Mouse (Mus musculus) left cerebral cortex, adult 2 months (tissue): ENCODE measurements at regions not wholly inside any gene's neighbourhood (a gene's known extent, or its start where the extent isn't known, plus 50 kb on each side); places are given as distances from the start of the nearest gene placed in this dataset.
A peak's percentile ranks its signal among the peaks of the same experiment; 100 is the strongest.

ENCODE experiments used
- DNase-seq, 2 experiments: peaks; one replicate each; pipeline ENCODE4 v3.0.0; 2021 to 2022; ENCODE audit warnings: low spot score in 2 of 2, mixed read lengths in 1 of 2; ENCODE audit errors: extremely low spot score in 1 of 2
- H3K27ac ChIP-seq: fragments of 200-600 bp; 2 replicates; pipeline ENCODE4 v1.8.1; 2022
- H3K4me3 ChIP-seq: fragments of 200-600 bp; 2 replicates; pipeline ENCODE4 v1.8.1; 2022
- CTCF ChIP-seq: fragments of 200-600 bp; IDR thresholded peaks from 2 replicates; pipeline ENCODE4 v1.8.1; 2022; ENCODE audit warnings: antibody characterized with exemption, mild to moderate bottlenecking, moderate library complexity
- intact Hi-C: fragments of 180-260 bp; cut with DNase I; formaldehyde crosslinking; loops from one replicate; pipeline ENCODE4 v1.15.1; 2025

GRCm38 (mm10) chr12:25163541-25163940 is 66.6 kb upstream of the Id2 start:
- intact Hi-C loops: loop anchor here (5.0 kb wide), 1 partner anchor 79 kb away; no protein-coding TSS in a partner anchor
- H3K27ac ChIP-seq: no peak overlapping the region
- H3K4me3 ChIP-seq: no peak overlapping the region
- TF ChIP-seq CTCF: no peak
- no peak for DNase-seq

- no peak for DNase-seq
- no peak for TF ChIP-seq CTCF
- intact Hi-C loops: loop anchor here (5.0 kb wide), 1 partner anchor 79 kb away; no protein-coding TSS in a partner anchor
- Histone ChIP-seq H3K4me3 (no peak overlapping the region), H3K27ac (no peak overlapping the region)
Observed at GRCm38 (mm10) chr12:25162843-25163242, 65.9 kb upstream of the Id2 start.

- TF ChIP-seq CTCF: no peak
- intact Hi-C loops: loop anchor here (2.0 to 5.0 kb wide), 2 partner anchors 63 to 80 kb away; no protein-coding TSS in a partner anchor
- Histone ChIP-seq H3K27ac (0 out of 2 replicates have a peak overlapping the region, but pooled peaks have one; percentile 44), H3K4me3 (no peak overlapping the region)
- no peak for DNase-seq
Observed at GRCm38 (mm10) chr12:25161939-25162338, 65.0 kb upstream of the Id2 start.

- intact Hi-C loops: loop anchor here (2.0 to 5.0 kb wide), 2 partner anchors 62 to 81 kb away; no protein-coding TSS in a partner anchor
Observed at GRCm38 (mm10) chr12:25160990-25161843, 64.3 kb upstream of the Id2 start.

GRCm38 (mm10) chr12:25159091-25159490 is 62.2 kb upstream of the Id2 start:
- intact Hi-C loops: no loop called here
- no peak for TF ChIP-seq CTCF
- no peak overlapping the region for H3K27ac ChIP-seq
- no peak for DNase-seq
- H3K4me3 ChIP-seq: no peak overlapping the region

More at GRCm38 (mm10) chr12:25160990-25161843, 64.3 kb upstream of the Id2 start:
- DNase-seq: no peak
- TF ChIP-seq CTCF: no peak; the same call in none of the 2 replicates
- H3K27ac ChIP-seq: 0 out of 2 replicates have a peak overlapping the region, but pooled peaks have one; percentile 44
- H3K4me3 ChIP-seq: no peak overlapping the region

GRCm38 (mm10) chr12:25157238-25157637 is 60.3 kb upstream of the Id2 start:
- no peak overlapping the region for H3K4me3 ChIP-seq
- intact Hi-C loops: no loop called here
- no peak for DNase-seq
- no peak for TF ChIP-seq CTCF
- H3K27ac ChIP-seq: no peak overlapping the region

GRCm38 (mm10) chr12:25155396-25155795 is 58.5 kb upstream of the Id2 start:
- DNase-seq: no peak
- TF ChIP-seq CTCF: no peak
- intact Hi-C loops: no loop called here
- Histone ChIP-seq H3K4me3 (no peak overlapping the region), H3K27ac (no peak overlapping the region)

- TF ChIP-seq CTCF: no peak
- H3K27ac ChIP-seq: no peak overlapping the region
- intact Hi-C loops: no loop called here
Observed at GRCm38 (mm10) chr12:25148099-25148498, 51.2 kb upstream of the Id2 start.

More at GRCm38 (mm10) chr12:25148099-25148498, 51.2 kb upstream of the Id2 start:
- no peak for DNase-seq
- no peak overlapping the region for H3K4me3 ChIP-seq
